Mouse (Mus musculus) lung, postnatal 0 days (tissue): ENCODE data around the gene Paxbp1. TPM values are rescaled to one million over a fixed set of nuclear protein-coding genes. Genes with fewer than 3 reads are reported as not detected.
A peak's percentile ranks its signal among the peaks of the same experiment; 100 is the strongest.

Source experiments
- ATAC-seq: fragments of 200-750 bp; cut with Nextera tagmentation; 2 replicates; pipeline ENCODE4 v1.8.0; 2017; ENCODE audit warnings: moderate library complexity
- DNase-seq: peaks from one replicate; pipeline ENCODE4 v3.0.0-alpha.2; 2016; ENCODE audit warnings: low spot score
- H3K27ac ChIP-seq: fragments of 300-500 bp; sonication (generic); 2 replicates; pipeline ENCODE4 v1.5.1; 2014; ENCODE audit warnings: antibody characterized with exemption, mild to moderate bottlenecking, low read length, mixed read lengths
- H3K27me3 ChIP-seq: fragments of 300-500 bp; sonication (generic); replicated peaks from 2 replicates; pipeline ENCODE4 v1.6.1; 2014; ENCODE audit warnings: low read length, mixed read lengths; ENCODE audit not compliant: insufficient read depth
- H3K36me3 ChIP-seq: fragments of 300-500 bp; sonication (generic); 2 replicates; pipeline ENCODE4 v1.6.1; 2014; ENCODE audit warnings: low read length, mixed read lengths; ENCODE audit not compliant: insufficient read depth
- H3K4me1 ChIP-seq: fragments of 300-500 bp; sonication (generic); 2 replicates; pipeline ENCODE4 v1.6.1; 2014; ENCODE audit warnings: antibody characterized with exemption, low read depth, low read length, mixed read lengths; ENCODE audit not compliant: insufficient read depth
- H3K4me2 ChIP-seq: fragments of 300-500 bp; sonication (generic); replicated peaks from 2 replicates; pipeline ENCODE4 v1.6.1; 2014; ENCODE audit warnings: low read depth, mild to moderate bottlenecking, low read length, moderate library complexity, mixed read lengths
- H3K4me3 ChIP-seq: fragments of 300-500 bp; sonication (generic); 2 replicates; pipeline ENCODE4 v1.5.1; 2014; ENCODE audit warnings: low read depth, low read length
- H3K9ac ChIP-seq: fragments of 300-500 bp; sonication (generic); replicated peaks from 2 replicates; pipeline ENCODE4 v1.6.1; 2014; ENCODE audit warnings: low read depth, mild to moderate bottlenecking
- H3K9me3 ChIP-seq: fragments of 300-500 bp; sonication (generic); 2 replicates; pipeline ENCODE4 v1.6.1; 2016; ENCODE audit warnings: low read length, mixed read lengths
- CTCF ChIP-seq: IDR thresholded peaks from 2 replicates; pipeline ENCODE4 v1.5.1; 2016; ENCODE audit warnings: antibody characterized with exemption, mild to moderate bottlenecking
- EP300 ChIP-seq: IDR thresholded peaks from 2 replicates; pipeline ENCODE4 v1.6.1; 2016; ENCODE audit warnings: antibody characterized with exemption, mild to moderate bottlenecking, control low read depth
- WGBS: fragments of 180-500 bp; shearing (Covaris S2); extraction: QIAGEN DNeasy Blood & Tissue Kit; methylation state at CpG from one replicate; pipeline ENCODE4 v1.1.7; 2014; 5-methylcytosine and 5-hydroxymethylcytosine counted together
- polyA plus RNA-seq: library from polyadenylated mRNA; unstranded; fragments of >200 nt; fragmentation: Nextera tagmentation; extraction: Ambion mirVana; gene quantifications from 2 replicates; pipeline ENCODE4 v1.2.1, GENCODE M21; 2015

The Paxbp1 gene
- polyA plus RNA-seq, 1 experiment from 2014 or later = 20.3 TPM

DNA sequence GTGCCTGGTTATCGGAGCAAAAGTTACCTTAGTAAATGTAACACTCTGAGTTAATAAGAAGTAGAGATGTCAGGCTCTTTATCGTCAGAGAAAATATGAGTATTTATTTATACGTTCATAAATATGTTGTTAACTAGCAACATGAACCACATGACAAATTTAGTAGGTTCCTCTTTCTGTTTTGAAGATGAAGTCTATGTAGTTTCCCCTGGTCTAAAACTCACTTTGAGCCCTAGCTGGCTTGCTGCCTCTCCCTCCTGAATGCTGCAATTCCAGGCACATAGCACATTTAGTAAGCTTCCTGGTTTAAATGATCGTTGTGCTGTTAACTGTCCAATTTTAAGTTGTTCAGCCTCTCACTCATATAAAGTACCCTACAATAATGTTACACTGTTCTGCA lies 13.6 kb downstream of the Paxbp1 start:
- WGBS = 89% methylated on average over 4 of the region's 4 CpGs
- Histone ChIP-seq H3K4me3 (no peak overlapping the region), H3K36me3 (peaks cover 67% of the 10 kb centered on the region)

GRCm38 (mm10) chr16:91029901-91030300 lies 14.4 kb downstream of the Paxbp1 start:
- Histone ChIP-seq H3K9me3 (no peaks in the 10 kb centered on the region), H3K36me3 (peaks cover 69% of the 10 kb centered on the region), H3K4me3 (no peak overlapping the region), H3K27me3 (no peaks in the 10 kb centered on the region), H3K4me2 (no peak overlapping the region), H3K27ac (no peak overlapping the region), H3K4me1 (no peaks in the 10 kb centered on the region), H3K9ac (no peak overlapping the region)
- DNase-seq (no peak), ATAC-seq (no peak)
- TF ChIP-seq CTCF (no peak), EP300 (no peak)
- WGBS = 91% methylated on average over 2 of the region's 2 CpGs

More for the DNA sequence above, 13.6 kb downstream of the Paxbp1 start:
- Histone ChIP-seq H3K4me2 (no peak overlapping the region), H3K27ac (no peak overlapping the region), H3K27me3 (no peaks in the 10 kb centered on the region), H3K9ac (no peak overlapping the region), H3K9me3 (no peaks in the 10 kb centered on the region), H3K4me1 (no peaks in the 10 kb centered on the region)
- no peak for ATAC-seq
- DNase-seq = no peak
- TF ChIP-seq CTCF (no peak), EP300 (no peak)

GRCm38 (mm10) chr16:91029161-91029743 lies 15.1 kb downstream of the Paxbp1 start:
- H3K27ac ChIP-seq = no peak overlapping the region
- no peak overlapping the region for H3K9ac ChIP-seq
- no peaks in the 10 kb centered on the region for H3K27me3 ChIP-seq
- H3K4me3 ChIP-seq = no peak overlapping the region
- no peaks in the 10 kb centered on the region for H3K9me3 ChIP-seq
- ATAC-seq = no peak
- H3K36me3 ChIP-seq = peaks cover 69% of the 10 kb centered on the region
- no peak for DNase-seq
- no peak overlapping the region for H3K4me2 ChIP-seq
- 92% methylated on average over 8 of the region's 8 CpGs for WGBS
- TF ChIP-seq EP300 = no peak
- TF ChIP-seq CTCF = no peak
- H3K4me1 ChIP-seq = no peaks in the 10 kb centered on the region

DNA sequence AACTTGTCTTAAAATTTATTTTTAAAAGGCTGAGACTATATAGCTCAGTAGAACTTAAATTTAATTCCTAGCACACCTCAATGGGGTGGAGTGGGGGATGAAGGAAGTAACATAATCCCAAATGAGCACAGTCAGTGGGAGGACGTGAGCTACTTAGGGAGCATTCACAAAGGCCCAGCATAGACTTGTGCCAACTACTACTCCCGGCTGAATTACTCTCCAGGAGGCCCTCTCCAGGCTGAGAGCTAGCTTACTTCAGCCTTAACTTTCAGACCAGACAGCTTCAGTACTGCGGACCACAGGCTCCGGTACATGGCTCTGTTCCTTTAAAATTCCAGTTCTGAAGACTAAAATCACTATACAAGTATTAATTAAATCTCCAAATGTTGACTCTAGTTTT lies 18.1 kb downstream of the Paxbp1 start:
- H3K27ac ChIP-seq = no peak overlapping the region
- H3K36me3 ChIP-seq = peaks cover 57% of the 10 kb centered on the region
- H3K4me2 ChIP-seq = no peak overlapping the region
- no peak overlapping the region for H3K9ac ChIP-seq
- no peak overlapping the region for H3K4me3 ChIP-seq
- no peaks in the 10 kb centered on the region for H3K9me3 ChIP-seq
- ATAC-seq (no peak), DNase-seq (no peak)
- TF ChIP-seq CTCF (no peak), EP300 (no peak)
- H3K4me1 ChIP-seq = no peaks in the 10 kb centered on the region
- H3K27me3 ChIP-seq = no peaks in the 10 kb centered on the region
- WGBS = 82% methylated on average over 4 of the region's 4 CpGs

GRCm38 (mm10) chr16:91023384-91023783 lies 21.0 kb downstream of the Paxbp1 start:
- TF ChIP-seq EP300 (no peak), CTCF (peak; percentile 59)
- peaks cover 52% of the 10 kb centered on the region for H3K36me3 ChIP-seq
- ATAC-seq (no peak), DNase-seq (no peak)
- H3K27me3 ChIP-seq = no peaks in the 10 kb centered on the region
- no peaks in the 10 kb centered on the region for H3K4me1 ChIP-seq
- H3K9me3 ChIP-seq = no peaks in the 10 kb centered on the region
- H3K4me3 ChIP-seq = no peak overlapping the region
- no peak overlapping the region for H3K27ac ChIP-seq
- no peak overlapping the region for H3K4me2 ChIP-seq
- WGBS = 76% methylated on average over 1 of the region's 1 CpGs
- no peak overlapping the region for H3K9ac ChIP-seq

GRCm38 (mm10) chr16:91020842-91021483 lies 23.4 kb downstream of the Paxbp1 start:
- ATAC-seq (no peak), DNase-seq (no peak)
- H3K4me2 ChIP-seq = no peak overlapping the region
- WGBS = 84% methylated on average over 10 of the region's 10 CpGs
- no peaks in the 10 kb centered on the region for H3K4me1 ChIP-seq
- H3K27me3 ChIP-seq = no peaks in the 10 kb centered on the region
- peaks cover 47% of the 10 kb centered on the region for H3K36me3 ChIP-seq
- H3K27ac ChIP-seq = no peak overlapping the region
- H3K4me3 ChIP-seq = no peak overlapping the region
- TF ChIP-seq EP300 (no peak), CTCF (no peak)
- H3K9me3 ChIP-seq = no peaks in the 10 kb centered on the region
- no peak overlapping the region for H3K9ac ChIP-seq
